ENCODE assay signal across 8 mouse cellular contexts in genomic region chr13:101767013-101767808, GRCm38 (mm10). TPM values are rescaled to one million over a fixed set of nuclear protein-coding genes. Genes with fewer than 3 reads are reported as not detected.
DNase-seq lines count a peak whose midpoint lies in the region; ATAC-seq and TF ChIP-seq lines count a peak whose summit lies in the region.

No protein-coding gene starts in this region.

- H3K4me3 ChIP-seq in forebrain, postnatal 0 days (ENCODE audit: low read depth, low read length): peak overlapping the region; percentile 98
- peak overlapping the region; percentile 79 for H3K4me3 ChIP-seq in hindbrain, embryonic 15.5 days
- H3K4me3 ChIP-seq in limb, embryonic 15.5 days: peak overlapping the region; percentile 76
- peak overlapping the region; percentile 88 for H3K4me3 ChIP-seq in midbrain, embryonic 15.5 days
- peak overlapping the region; percentile 99 for H3K4me3 ChIP-seq in stomach, embryonic 14.5 days (ENCODE audit: low read depth, low read length)

- TF ChIP-seq CTCF in forebrain, postnatal 0 days (IDR thresholded peaks at IDR 0.05; ENCODE audit: low read depth): no peak

- no peaks in the 10 kb centered on the region for H3K9me3 ChIP-seq in forebrain, postnatal 0 days (ENCODE audit: low read length)
- H3K9me3 ChIP-seq in hindbrain, embryonic 15.5 days: no peaks in the 10 kb centered on the region
- no peaks in the 10 kb centered on the region for H3K9me3 ChIP-seq in limb, embryonic 15.5 days
- no peaks in the 10 kb centered on the region for H3K9me3 ChIP-seq in midbrain, embryonic 15.5 days
- no peaks in the 10 kb centered on the region for H3K9me3 ChIP-seq in stomach, embryonic 14.5 days (ENCODE audit: control insufficient read depth, low read depth, low read length)

- peak; percentile 12 for ATAC-seq in forebrain, postnatal 0 days
- ATAC-seq in hindbrain, embryonic 15.5 days (ENCODE audit: low FRiP score, low read depth): peak; percentile 31
- peak; percentile 32; the same call in 1 of the 2 replicates for ATAC-seq in limb, embryonic 15.5 days (ENCODE audit: insufficient number of reproducible peaks, low FRiP score, low TSS enrichment, low read depth)
- peak; percentile 70 for ATAC-seq in midbrain, embryonic 15.5 days (replicated peaks)
- ATAC-seq in stomach, embryonic 14.5 days (ENCODE audit: insufficient number of reproducible peaks, insufficient read depth, low FRiP score, low read depth): peak; percentile 25; the same call in 1 of the 2 replicates

- H3K4me1 ChIP-seq in forebrain, postnatal 0 days (ENCODE audit: insufficient read depth): peaks cover 15% of the 10 kb centered on the region
- H3K4me1 ChIP-seq in hindbrain, embryonic 15.5 days (replicated peaks): peaks cover 46% of the 10 kb centered on the region
- H3K4me1 ChIP-seq in limb, embryonic 15.5 days: peaks cover 34% of the 10 kb centered on the region
- H3K4me1 ChIP-seq in midbrain, embryonic 15.5 days: peaks cover 44% of the 10 kb centered on the region
- peaks cover 33% of the 10 kb centered on the region for H3K4me1 ChIP-seq in stomach, embryonic 14.5 days (ENCODE audit: control insufficient read depth, insufficient read depth, low read length)

- DNase-seq in layer of hippocampus, adult 11-12 months (ENCODE audit: low spot score): peak; percentile 36
- no peak for DNase-seq in layer of hippocampus, adult 9-11 months
- DNase-seq in cerebellum, adult 9-10 months: peak; percentile 58
- DNase-seq in forebrain, postnatal 0 days: peak; percentile 73

- H3K27ac ChIP-seq in forebrain, postnatal 0 days (ENCODE audit: low read depth, low read length): peak overlapping the region; percentile 95
- peak overlapping the region; percentile 97 for H3K27ac ChIP-seq in hindbrain, embryonic 15.5 days (replicated peaks)
- H3K27ac ChIP-seq in limb, embryonic 15.5 days: peak overlapping the region; percentile 96
- peak overlapping the region; percentile 97 for H3K27ac ChIP-seq in midbrain, embryonic 15.5 days
- H3K27ac ChIP-seq in stomach, embryonic 14.5 days (ENCODE audit: low read length): peak overlapping the region; percentile 97

- peak overlapping the region; percentile 94 for H3K4me2 ChIP-seq in forebrain, postnatal 0 days (ENCODE audit: low read depth)
- H3K4me2 ChIP-seq in hindbrain, embryonic 15.5 days: peak overlapping the region; percentile 97
- peak overlapping the region; percentile 84 for H3K4me2 ChIP-seq in limb, embryonic 15.5 days
- peak overlapping the region; percentile 96 for H3K4me2 ChIP-seq in midbrain, embryonic 15.5 days
- peak overlapping the region; percentile 70 for H3K4me2 ChIP-seq in stomach, embryonic 14.5 days (replicated peaks; ENCODE audit: low read depth, low read length)

- peak overlapping the region; percentile 94 for H3K9ac ChIP-seq in forebrain, postnatal 0 days
- H3K9ac ChIP-seq in hindbrain, embryonic 15.5 days: peak overlapping the region; percentile 91
- peak overlapping the region; percentile 88 for H3K9ac ChIP-seq in limb, embryonic 15.5 days
- H3K9ac ChIP-seq in midbrain, embryonic 15.5 days: peak overlapping the region; percentile 92
- peak overlapping the region; percentile 93 for H3K9ac ChIP-seq in stomach, embryonic 14.5 days (replicated peaks; ENCODE audit: low read depth, low read length)

- no peaks in the 10 kb centered on the region for H3K36me3 ChIP-seq in forebrain, postnatal 0 days (ENCODE audit: insufficient read depth)
- H3K36me3 ChIP-seq in hindbrain, embryonic 15.5 days: no peaks in the 10 kb centered on the region
- H3K36me3 ChIP-seq in limb, embryonic 15.5 days: no peaks in the 10 kb centered on the region
- no peaks in the 10 kb centered on the region for H3K36me3 ChIP-seq in midbrain, embryonic 15.5 days (replicated peaks)
- H3K36me3 ChIP-seq in stomach, embryonic 14.5 days (ENCODE audit: control insufficient read depth, insufficient read depth, low read length): no peaks in the 10 kb centered on the region

- WGBS in forebrain, postnatal 0 days: under 1% methylated on average over 59 of the region's 60 CpGs
- WGBS in hindbrain, embryonic 15.5 days: under 1% methylated on average over 60 of the region's 60 CpGs
- WGBS in limb, embryonic 15.5 days: under 1% methylated on average over 60 of the region's 60 CpGs
- WGBS in midbrain, embryonic 15.5 days: under 1% methylated on average over 60 of the region's 60 CpGs
- under 1% methylated on average over 60 of the region's 60 CpGs for WGBS in stomach, embryonic 14.5 days

- no peaks in the 10 kb centered on the region for H3K27me3 ChIP-seq in forebrain, postnatal 0 days (ENCODE audit: insufficient read depth, low read length)
- no peaks in the 10 kb centered on the region for H3K27me3 ChIP-seq in hindbrain, embryonic 15.5 days
- H3K27me3 ChIP-seq in limb, embryonic 15.5 days: no peaks in the 10 kb centered on the region
- no peaks in the 10 kb centered on the region for H3K27me3 ChIP-seq in midbrain, embryonic 15.5 days (replicated peaks)
- H3K27me3 ChIP-seq in stomach, embryonic 14.5 days (ENCODE audit: control insufficient read depth, insufficient read depth, low read length): no peaks in the 10 kb centered on the region

RNA-seq across cellular contexts. Expression of gene Pik3r1, which starts 0.8 kb away (rescaled TPM):
- total RNA-seq in forebrain, postnatal 0 days (2014; rRNA removed): 112 and 117 TPM in 2 replicates
- polyA plus RNA-seq in forebrain, postnatal 0 days (2015; fragmentation: Nextera tagmentation; extraction: Ambion mirVana): 36.1 and 50.2 TPM in 2 replicates
- polyA plus RNA-seq in hindbrain, embryonic 15.5 days (2015; fragmentation: Nextera tagmentation; extraction: Ambion mirVana): 47.5 and 50.7 TPM in 2 replicates
- 46.2 and 48.9 TPM in 2 replicates for polyA plus RNA-seq in limb, embryonic 15.5 days (2015; fragmentation: Nextera tagmentation; extraction: Ambion mirVana)
- polyA plus RNA-seq in midbrain, embryonic 15.5 days (2015; fragmentation: Nextera tagmentation; extraction: Ambion mirVana): 42.2 and 48.8 TPM in 2 replicates
- polyA plus RNA-seq in stomach, embryonic 14.5 days (2014; fragmentation: Nextera tagmentation; extraction: Ambion mirVana): 95.5 and 98.3 TPM in 2 replicates

Comparison
In these comparisons a context has a peak if more than half of its experiments do, and no peak if none do; other contexts are left out.
1. ATAC-seq: peak in every context shown above with its lines; median percentile 70 in midbrain, embryonic 15.5 days; 32 in limb, embryonic 15.5 days; 31 in hindbrain, embryonic 15.5 days; 25 in stomach, embryonic 14.5 days; 12 in forebrain, postnatal 0 days.